Mouse (Mus musculus) CD4-positive, CD25-positive, alpha-beta regulatory T cell, adult 2 months (primary cell): ENCODE measurements around the gene Slc35f4.
"Not testable (repeated sequence)": the region's sequence is repeated elsewhere in the genome, so short reads cannot be mapped to it uniquely, and the experiment has no call there.

Experiments used
- DNase-seq: peaks from one replicate; pipeline ENCODE4 v3.0.0-alpha.2; 2012; ENCODE audit warnings: low read depth, low spot score

Gene Slc35f4

DNA sequence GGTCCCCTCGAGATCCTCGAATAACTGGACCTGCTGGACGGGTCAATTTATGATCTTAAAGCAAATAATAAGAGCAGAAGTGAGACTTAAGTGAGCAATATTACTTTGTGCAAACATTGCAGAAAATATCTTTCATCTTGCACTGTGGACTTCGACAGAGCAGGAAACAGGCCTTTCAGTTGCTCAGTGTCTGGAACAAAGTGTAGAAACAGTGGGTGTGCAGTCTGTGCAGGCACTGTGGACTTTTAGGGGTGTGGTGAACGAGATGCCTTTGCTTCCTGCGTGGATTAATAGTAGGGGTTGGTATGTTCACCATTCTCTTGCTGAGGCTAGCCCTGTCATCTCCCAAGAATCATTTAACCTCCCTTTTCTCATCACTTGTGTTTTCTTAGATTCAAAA is 247.0 kb downstream of the Slc35f4 start:
- DNase-seq, result no peak

DNA sequence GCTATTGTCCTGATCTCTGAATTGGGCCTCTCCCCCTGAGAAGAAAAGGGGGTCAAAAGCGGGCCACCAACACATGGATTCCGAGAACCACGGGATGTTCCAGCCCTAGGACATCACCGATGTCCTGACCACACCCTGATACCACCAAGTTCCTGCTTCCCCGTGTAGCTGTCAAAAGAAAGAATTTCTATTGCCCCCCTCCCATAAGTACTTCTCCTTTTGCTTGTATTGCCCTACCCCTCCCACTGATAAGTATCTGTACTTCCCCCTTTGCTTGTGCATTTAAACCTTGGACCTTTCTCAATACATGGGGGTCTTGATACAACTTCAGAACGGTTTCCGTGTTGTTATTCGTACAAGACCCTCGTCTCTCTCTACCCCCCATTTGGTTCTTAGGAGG is 247.4 kb downstream of the Slc35f4 start:
- DNase-seq, result not testable (repeated sequence)

DNA sequence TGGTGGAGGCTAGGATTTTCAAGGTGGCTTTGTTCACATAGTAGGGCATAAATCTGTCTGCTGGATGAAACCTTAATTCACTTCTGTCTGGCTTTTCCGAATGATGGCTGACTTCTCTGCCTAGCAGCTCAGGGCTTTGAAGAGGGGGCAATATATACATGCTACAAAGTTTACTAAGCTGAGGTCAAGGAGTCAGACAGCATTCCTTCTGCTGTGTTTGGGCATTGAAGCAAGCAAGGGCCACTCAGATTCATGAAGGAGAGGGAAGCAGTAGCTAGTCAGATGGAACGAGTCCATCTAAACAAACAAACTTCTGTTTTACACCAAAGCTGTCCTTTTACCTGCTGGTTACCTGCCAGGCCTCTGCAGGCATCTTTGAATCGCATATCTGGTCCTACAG is 248.2 kb downstream of the Slc35f4 start:
- DNase-seq, result no peak

DNA sequence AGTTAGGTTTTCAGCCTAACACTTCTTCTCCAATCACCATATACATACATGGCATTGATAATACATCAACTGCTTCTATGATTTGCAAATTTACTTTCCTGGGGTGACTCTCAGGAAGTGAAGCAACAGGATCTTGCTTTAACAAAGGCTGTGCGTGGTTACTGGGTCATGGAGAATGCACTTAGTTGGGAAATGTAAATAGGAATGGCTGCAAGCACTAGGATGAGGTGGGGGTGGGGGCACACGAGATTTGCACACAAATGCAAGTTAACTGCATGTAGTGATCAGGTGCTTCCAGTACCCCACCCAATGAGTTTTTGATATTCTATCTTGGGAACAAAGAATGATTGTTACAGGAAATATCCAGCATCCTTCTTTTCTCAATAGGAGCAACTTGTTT is 250.5 kb downstream of the Slc35f4 start:
- DNase-seq, result no peak

DNA sequence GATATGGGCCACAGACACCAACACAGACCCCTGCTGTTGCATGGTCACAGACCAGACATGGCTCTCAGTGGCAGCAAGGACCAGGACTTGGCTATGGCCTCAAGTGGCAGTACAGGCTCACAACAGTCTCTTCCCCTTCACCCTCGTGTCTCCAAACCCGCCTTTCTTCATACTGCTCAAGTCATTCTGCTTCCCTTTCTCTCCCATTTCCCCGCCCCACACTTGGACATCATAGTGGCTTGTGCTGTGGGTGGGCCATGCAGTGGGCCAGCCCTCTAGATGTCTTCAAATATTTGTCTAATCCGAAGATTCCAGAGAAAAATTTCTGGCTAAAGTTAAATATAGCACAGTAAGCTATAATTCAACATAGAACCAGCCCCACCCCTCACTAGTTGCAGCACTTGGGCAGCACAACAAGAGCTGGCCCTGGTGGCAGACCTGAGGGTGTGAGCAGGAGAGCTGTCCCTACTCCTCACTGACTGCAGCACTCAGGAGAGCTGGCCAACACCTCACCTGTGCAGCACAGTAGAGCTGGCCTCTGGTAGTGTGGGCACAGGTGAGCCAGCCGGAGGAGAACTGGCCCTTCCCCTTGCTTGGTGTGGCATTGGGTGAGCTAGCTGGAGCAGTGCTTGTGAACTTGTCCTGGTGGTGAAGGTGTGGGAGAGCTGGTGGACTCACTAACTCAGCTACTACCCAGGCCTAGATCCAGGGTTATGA is 260.4 kb downstream of the Slc35f4 start:
- DNase-seq, result no peak
